Mouse (Mus musculus) thymus, adult 2 months (tissue): ENCODE results near the gene Tmem164. TPM values are rescaled to one million over a fixed set of nuclear protein-coding genes. Genes with fewer than 3 reads are reported as not detected.

Experiments
- DNase-seq: peaks from one replicate; pipeline ENCODE4 v3.0.0; 2021
- H3K27ac ChIP-seq: fragments of 200-500 bp; 2 replicates; pipeline ENCODE4 v1.5.1; 2012; ENCODE audit warnings: low read length, control low read depth; ENCODE audit not compliant: control insufficient read depth, insufficient read depth
- H3K27me3 ChIP-seq: fragments of 200-500 bp; 2 replicates; pipeline ENCODE4 v1.6.1; 2012; ENCODE audit warnings: mild to moderate bottlenecking, low read length, moderate library complexity, mixed read lengths; ENCODE audit not compliant: control insufficient read depth, insufficient read depth
- H3K36me3 ChIP-seq: fragments of 200-500 bp; 2 replicates; pipeline ENCODE4 v1.6.1; 2012; ENCODE audit warnings: mild to moderate bottlenecking, low read length, moderate library complexity; ENCODE audit not compliant: control insufficient read depth, insufficient read depth
- H3K4me1 ChIP-seq: fragments of 200-500 bp; replicated peaks from 2 replicates; pipeline ENCODE4 v1.6.1; 2012; ENCODE audit warnings: low read length; ENCODE audit not compliant: control insufficient read depth, insufficient read depth
- H3K4me3 ChIP-seq: fragments of 200-500 bp; 2 replicates; pipeline ENCODE4 v1.5.1; 2012; ENCODE audit warnings: mild to moderate bottlenecking, low read length, control low read depth, moderate library complexity; ENCODE audit not compliant: control insufficient read depth, insufficient read depth
- CTCF ChIP-seq: fragments of 200-500 bp; IDR thresholded peaks from 2 replicates; pipeline ENCODE4 v1.5.1; 2012; ENCODE audit warnings: mild to moderate bottlenecking, control low read depth, low read length, moderate library complexity, borderline replicate concordance; ENCODE audit not compliant: control insufficient read depth, poor library complexity, insufficient read depth; ENCODE audit errors: extremely low read depth
- POLR2A ChIP-seq: fragments of 200-500 bp; IDR thresholded peaks from 2 replicates; pipeline ENCODE4 v1.6.1; 2012; ENCODE audit warnings: mild to moderate bottlenecking, low read length, control low read depth, moderate library complexity; ENCODE audit not compliant: control insufficient read depth, poor library complexity, insufficient read depth; ENCODE audit errors: extremely low read depth
- WGBS: fragments of 180-500 bp; shearing (Covaris S2); methylation state at CpG from one replicate; pipeline ENCODE4 v1.1.7; 2018; 5-methylcytosine and 5-hydroxymethylcytosine counted together
- polyA plus RNA-seq: library from polyadenylated mRNA; depleted of rRNA; stranded (reverse); fragments of >200 nt; gene quantifications from 2 replicates; pipeline ENCODE4 v1.2.3, GENCODE M21; 2012

Gene Tmem164
- polyA plus RNA-seq, 1 experiment = 44.6 TPM

DNA sequence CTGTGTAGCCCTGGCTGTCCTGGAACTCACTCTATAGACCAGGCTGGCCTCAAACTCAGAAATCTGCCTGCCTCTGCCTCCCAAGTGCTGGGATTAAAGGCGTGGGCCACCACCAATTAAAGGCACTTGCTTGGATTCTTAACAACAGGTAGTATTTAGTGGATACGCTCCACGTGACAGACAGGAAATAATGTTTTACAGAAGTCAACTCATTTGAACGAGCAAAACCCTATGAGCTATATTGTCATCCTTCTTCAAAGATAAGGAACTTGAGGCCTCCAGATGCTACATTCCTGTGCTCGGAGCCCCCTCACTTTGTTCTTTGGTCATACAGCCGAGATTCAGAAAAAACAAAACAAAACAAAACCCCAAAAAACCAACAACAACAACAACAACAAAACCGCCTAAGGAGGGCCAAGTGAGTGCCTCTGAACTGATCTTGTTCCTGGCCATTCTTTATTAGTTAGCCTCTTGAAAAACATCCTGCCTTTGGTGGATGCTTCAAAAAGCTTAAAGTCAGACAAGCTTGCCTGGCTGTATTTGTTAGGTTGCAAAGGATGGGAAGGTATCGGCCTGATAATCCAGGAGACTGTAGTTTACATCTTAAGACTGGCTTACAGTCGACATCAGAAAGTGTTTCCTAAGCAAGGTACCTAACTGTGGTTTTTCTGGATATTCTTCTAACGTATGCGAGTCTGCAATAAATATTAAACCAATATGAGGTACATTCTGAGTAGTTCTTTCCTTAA is 1.5 kb upstream of the Tmem164 start:
- Histone ChIP-seq H3K4me3 (no peak overlapping the region), H3K4me1 (peaks cover 28% of the 10 kb centered on the region), H3K27ac (peak overlapping the region; percentile 84; the same call in 1 of the 2 replicates), H3K36me3 (no peaks in the 10 kb centered on the region), H3K27me3 (no peaks in the 10 kb centered on the region)
- DNase-seq = no peak
- 16% methylated on average over 11 of the region's 11 CpGs for WGBS
- TF ChIP-seq POLR2A (no peak), CTCF (no peak)

DNA sequence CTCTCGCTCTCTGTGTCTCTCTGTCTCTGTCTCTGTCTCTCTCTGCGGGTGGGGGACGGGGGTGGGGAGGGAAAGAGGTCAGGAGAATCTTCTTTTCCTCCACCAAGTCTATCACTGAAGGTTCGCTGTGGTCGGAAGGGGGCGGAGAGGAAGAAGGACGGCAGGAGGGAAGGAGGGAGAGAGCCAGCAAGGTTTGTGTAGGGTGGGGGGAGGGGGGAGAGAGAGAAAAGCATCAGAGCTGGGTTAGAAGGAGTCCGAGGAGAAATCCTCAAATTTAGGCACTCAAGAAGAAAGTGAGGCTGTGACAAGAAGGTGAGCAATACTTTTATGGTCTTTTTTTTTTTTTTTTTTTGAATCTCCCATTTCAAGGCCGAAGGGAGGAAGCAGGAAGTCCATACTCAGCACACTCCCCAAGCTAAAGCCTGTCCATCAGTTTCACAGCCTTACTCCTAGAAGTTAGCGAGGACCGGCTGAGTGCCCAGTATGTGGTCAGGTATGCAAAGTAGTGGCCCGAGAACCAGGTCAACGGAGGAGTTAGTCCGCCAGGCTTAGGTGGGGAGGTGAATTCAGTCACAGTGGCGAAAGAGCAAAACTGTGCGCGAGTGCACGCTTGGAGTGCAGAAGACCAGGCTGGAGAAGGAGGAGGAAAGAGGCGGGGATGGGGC is 683 bp upstream of the Tmem164 start:
- peak; percentile 12 for DNase-seq
- Histone ChIP-seq H3K4me3 (peak overlapping the region; percentile 99), H3K36me3 (no peaks in the 10 kb centered on the region), H3K27me3 (no peaks in the 10 kb centered on the region), H3K27ac (peak overlapping the region; percentile 84), H3K4me1 (peaks cover 28% of the 10 kb centered on the region)
- TF ChIP-seq CTCF (no peak), POLR2A (no peak)
- WGBS = under 1% methylated on average over 17 of the region's 19 CpGs

DNA sequence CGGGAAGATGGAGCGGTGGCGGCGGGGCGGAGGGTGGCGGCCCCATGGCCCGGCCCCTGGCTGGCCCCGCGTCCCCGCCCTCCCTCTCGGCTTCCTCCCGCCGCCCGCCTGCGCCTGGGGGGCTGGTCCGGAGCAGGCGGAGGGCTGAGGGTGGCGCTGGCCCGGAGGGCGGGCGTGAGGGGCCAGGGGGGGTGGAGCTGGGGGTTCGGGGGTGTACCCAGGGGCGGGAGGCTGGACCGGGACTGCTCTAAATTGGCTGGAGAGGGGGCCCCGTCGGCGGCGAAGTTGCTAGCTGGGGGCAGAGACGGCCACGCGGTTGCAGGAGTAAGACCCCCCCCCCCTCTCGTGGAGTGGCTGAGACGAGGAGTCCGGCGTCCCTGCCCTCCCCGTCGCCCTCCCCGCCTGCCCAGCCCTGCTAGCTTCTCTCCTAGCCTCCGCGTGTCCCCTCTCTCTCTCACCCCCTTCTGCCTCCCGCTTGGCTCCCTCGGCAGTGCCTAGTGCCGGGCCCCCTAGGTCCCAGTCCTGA is 473 bp downstream of the Tmem164 start:
- no peaks in the 10 kb centered on the region for H3K36me3 ChIP-seq
- H3K4me3 ChIP-seq = peak overlapping the region; percentile 99
- no peak for DNase-seq
- H3K27ac ChIP-seq = peak overlapping the region; percentile 63; the same call in 1 of the 2 replicates
- TF ChIP-seq POLR2A (no peak), CTCF (no peak)
- peaks cover 28% of the 10 kb centered on the region for H3K4me1 ChIP-seq
- 3% methylated on average over 11 of the region's 43 CpGs for WGBS
- H3K27me3 ChIP-seq = no peaks in the 10 kb centered on the region

DNA sequence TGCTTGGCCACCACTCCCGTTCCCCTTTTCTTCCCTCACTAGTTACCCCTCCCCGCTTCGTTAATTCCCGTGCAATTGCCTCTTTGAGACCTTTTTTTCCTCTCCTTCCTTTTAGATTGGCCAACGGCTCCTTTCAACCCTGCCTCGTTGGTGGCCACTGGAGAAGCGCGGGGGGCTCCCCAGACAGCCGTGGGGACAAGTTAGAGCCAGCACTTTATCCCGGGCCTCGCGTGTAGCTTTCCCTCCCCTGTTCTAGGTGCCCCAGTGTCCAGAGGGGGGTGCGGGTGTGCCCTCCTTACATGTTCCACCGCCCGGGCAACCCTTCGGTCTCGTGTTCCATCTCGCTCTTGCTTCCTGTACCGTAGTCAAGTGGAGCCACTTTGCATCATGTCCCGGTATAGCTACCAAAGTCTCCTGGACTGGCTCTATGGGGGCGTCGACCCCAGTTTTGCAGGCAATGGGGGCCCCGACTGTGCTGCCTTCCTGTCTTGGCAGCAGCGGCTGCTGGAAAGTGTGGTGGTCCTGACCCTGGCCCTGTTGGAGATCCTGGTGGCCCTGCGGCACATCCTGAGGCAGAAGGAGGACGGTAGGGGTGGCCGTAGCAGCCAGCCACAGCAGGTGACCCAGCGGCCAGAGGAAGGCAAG is 1.1 kb downstream of the Tmem164 start:
- Histone ChIP-seq H3K27ac (no peak overlapping the region; the same call in 1 of the 2 replicates), H3K4me3 (peak overlapping the region; percentile 99), H3K27me3 (no peaks in the 10 kb centered on the region), H3K4me1 (peaks cover 28% of the 10 kb centered on the region), H3K36me3 (no peaks in the 10 kb centered on the region)
- 5% methylated on average over 28 of the region's 28 CpGs for WGBS
- TF ChIP-seq CTCF (no peak), POLR2A (no peak)
- DNase-seq = peak; percentile 30

DNA sequence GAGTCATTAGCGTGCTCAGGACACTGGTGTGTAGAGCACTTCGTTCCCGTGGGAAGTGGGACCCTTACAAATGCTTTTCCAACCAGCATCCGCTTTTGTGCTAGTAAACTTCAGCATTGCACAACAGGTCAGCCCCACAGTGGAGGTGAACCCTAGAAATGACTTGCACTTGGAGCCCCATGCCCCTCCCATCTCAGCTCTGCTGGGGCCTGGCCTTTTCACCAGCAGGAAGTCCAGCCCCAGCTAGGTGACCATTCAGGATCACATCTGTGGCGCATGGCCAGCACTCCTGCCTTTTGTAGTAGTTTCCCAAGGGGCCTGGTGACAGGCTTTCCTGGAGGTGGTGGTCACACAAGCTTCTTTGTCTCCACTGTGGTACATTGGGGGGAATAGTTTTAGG is 1.8 kb downstream of the Tmem164 start:
- Histone ChIP-seq H3K27me3 (no peaks in the 10 kb centered on the region), H3K36me3 (no peaks in the 10 kb centered on the region), H3K4me1 (peaks cover 28% of the 10 kb centered on the region), H3K27ac (no peak overlapping the region), H3K4me3 (peak overlapping the region; percentile 99)
- 63% methylated on average over 5 of the region's 5 CpGs for WGBS
- DNase-seq = no peak
- no peak for TF ChIP-seq CTCF
- TF ChIP-seq POLR2A = no peak

DNA sequence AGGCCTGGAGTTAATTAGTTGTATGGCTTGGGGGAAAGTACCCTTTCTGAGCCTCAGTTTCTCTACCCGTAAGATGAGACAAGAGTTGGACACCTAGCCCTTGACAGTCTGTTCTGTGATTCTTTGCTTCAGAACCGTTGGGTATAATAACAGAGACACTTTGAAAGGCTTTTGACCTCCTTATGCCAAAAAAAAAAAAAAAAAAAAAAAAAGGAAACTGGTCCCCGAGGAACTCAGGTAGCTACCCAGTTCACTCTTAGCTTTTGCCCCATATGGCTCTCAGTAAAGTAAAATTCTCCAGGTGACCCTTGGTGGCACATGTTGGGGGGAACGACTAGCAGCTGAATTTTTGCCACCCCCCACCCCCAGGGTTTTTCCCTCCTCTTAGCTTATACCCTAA is 3.5 kb downstream of the Tmem164 start:
- no peaks in the 10 kb centered on the region for H3K36me3 ChIP-seq
- H3K4me3 ChIP-seq = no peak overlapping the region

More for the DNA sequence above, 3.5 kb downstream of the Tmem164 start:
- Histone ChIP-seq H3K27me3 (no peaks in the 10 kb centered on the region), H3K4me1 (peaks cover 18% of the 10 kb centered on the region), H3K27ac (no peak overlapping the region)
- no peak for DNase-seq
- 44% methylated on average over 4 of the region's 4 CpGs for WGBS
- TF ChIP-seq CTCF = no peak
- no peak for TF ChIP-seq POLR2A
